Mouse (Mus musculus) lung, postnatal 0 days (tissue): ENCODE data around the gene Dlgap4.

Experiments
- CTCF ChIP-seq: IDR thresholded peaks from 2 replicates; pipeline ENCODE4 v1.5.1; 2016; ENCODE audit warnings: antibody characterized with exemption, mild to moderate bottlenecking
- EP300 ChIP-seq: IDR thresholded peaks from 2 replicates; pipeline ENCODE4 v1.6.1; 2016; ENCODE audit warnings: antibody characterized with exemption, mild to moderate bottlenecking, control low read depth

GRCm38 (mm10) chr2:156613541-156614257 is at the start of gene Dlgap4:
- no peak for TF ChIP-seq EP300
- TF ChIP-seq CTCF: no peak
